Mouse (Mus musculus): ENCODE data around the gene Tgfb2.

DNA sequence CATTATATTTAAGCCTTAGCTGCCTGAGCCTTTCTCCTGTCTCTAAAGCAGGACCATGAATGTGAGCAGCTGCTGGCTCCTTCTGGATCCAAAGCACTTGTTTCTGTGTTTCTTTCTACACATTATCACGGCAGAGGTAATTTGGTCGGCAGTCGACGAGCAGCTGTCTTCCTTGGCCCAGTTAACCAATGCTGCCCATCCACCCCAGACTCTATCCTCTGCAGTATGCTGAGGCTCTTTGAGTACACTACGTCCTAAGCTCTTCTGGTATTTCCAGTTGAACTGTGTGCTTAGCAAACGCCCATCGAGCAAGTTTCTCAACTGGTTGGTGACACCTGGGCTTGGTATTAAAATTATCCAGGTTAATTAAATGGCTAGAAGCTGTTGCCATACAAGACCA, 70.7 kb downstream of the Tgfb2 start:
- TF ChIP-seq CTCF (IDR thresholded peaks at IDR 0.05 in 2 of 3, conservative IDR thresholded peaks at IDR 0.05 in 1 of 3; ENCODE audit: control insufficient read depth in 1 of 3, insufficient read depth in 1 of 3, low read depth in 2 of 3, low read length in 3 of 3, poor library complexity in 1 of 3, severe bottlenecking in 1 of 3) (no peak), HCFC1 (IDR thresholded peaks at IDR 0.05; ENCODE audit: low read depth, low read length) (no peak), POLR2A (IDR thresholded peaks at IDR 0.05; ENCODE audit: control insufficient read depth in 1 of 2, insufficient read depth in 1 of 2, low read depth in 1 of 2, low read length in 2 of 2, poor library complexity in 1 of 2) (no peak), E2F4 (IDR thresholded peaks at IDR 0.05; ENCODE audit: borderline replicate concordance, low read depth, low read length) (no peak), GABPA (IDR thresholded peaks at IDR 0.05; ENCODE audit: low read depth, low read length) (no peak), ELF1 (IDR thresholded peaks at IDR 0.05; ENCODE audit: low read depth, low read length) (no peak), MAFK (IDR thresholded peaks at IDR 0.05; ENCODE audit: borderline replicate concordance, low read depth, low read length) (no peak), CHD1 (IDR thresholded peaks at IDR 0.05; ENCODE audit: low read depth, low read length) (no peak), TBP (IDR thresholded peaks at IDR 0.05; ENCODE audit: low read depth, low read length) (no peak), CHD2 (IDR thresholded peaks at IDR 0.05; ENCODE audit: low read length) (no peak), MYC (IDR thresholded peaks at IDR 0.05; ENCODE audit: low read depth, low read length) (no peak), USF1 (IDR thresholded peaks at IDR 0.05; ENCODE audit: low read depth, low read length) (no peak), SMC3 (IDR thresholded peaks at IDR 0.05; ENCODE audit: low read depth, low read length) (no peak), NRF1 (IDR thresholded peaks at IDR 0.05; ENCODE audit: insufficient read depth, low read depth, low read length, poor library complexity, severe bottlenecking) (no peak)

Measured in MEL (cell line).